Mouse (Mus musculus) liver, embryonic 14 days (tissue): ENCODE data around the gene Atp7b. TPM values are rescaled to one million over a fixed set of nuclear protein-coding genes. Genes with fewer than 3 reads are reported as not detected.

Experiments
- polyA plus RNA-seq: library from polyadenylated mRNA; depleted of rRNA; stranded (reverse); fragments of >200 nt; gene quantifications from 2 replicates; pipeline ENCODE4 v1.2.3, GENCODE M21; 2012; rRNA removed

Gene Atp7b
- 8.5 and 9.9 TPM in 2 replicates for polyA plus RNA-seq

DNA sequence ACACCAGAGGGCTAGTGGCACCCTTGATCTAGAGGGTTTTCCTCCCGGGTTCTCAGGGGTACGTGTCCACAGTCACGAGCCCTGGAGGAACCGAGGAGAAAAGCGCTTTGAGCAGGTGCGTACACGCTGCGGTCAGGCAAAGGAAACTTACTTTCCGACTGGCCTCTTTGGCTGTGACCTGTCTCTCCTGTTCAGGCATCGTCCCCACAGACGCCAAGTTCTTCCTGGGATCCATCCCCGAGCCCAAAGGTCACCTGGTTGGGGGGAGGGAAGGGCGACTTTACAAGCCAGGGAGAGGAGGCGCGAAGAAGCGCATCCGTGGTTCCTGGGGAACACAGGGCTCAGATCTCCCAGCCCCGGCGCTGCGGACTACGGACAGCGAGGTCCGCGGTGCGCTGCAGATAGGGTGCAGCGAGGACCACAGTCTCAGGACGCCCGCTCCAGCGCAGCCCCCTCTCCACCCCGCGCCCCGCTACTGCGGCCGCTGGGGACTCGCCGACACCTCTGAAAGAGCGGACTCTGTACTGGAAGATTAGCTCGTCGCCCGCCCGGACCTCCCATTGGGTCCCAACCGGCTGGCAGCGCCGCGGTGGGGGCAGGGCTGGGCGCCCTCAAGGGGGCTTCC is at the start of gene Atp7b:
Gene Atp7b (minus strand): TSS at position 485 of the 625 bp plus-strand sequence.

DNA sequence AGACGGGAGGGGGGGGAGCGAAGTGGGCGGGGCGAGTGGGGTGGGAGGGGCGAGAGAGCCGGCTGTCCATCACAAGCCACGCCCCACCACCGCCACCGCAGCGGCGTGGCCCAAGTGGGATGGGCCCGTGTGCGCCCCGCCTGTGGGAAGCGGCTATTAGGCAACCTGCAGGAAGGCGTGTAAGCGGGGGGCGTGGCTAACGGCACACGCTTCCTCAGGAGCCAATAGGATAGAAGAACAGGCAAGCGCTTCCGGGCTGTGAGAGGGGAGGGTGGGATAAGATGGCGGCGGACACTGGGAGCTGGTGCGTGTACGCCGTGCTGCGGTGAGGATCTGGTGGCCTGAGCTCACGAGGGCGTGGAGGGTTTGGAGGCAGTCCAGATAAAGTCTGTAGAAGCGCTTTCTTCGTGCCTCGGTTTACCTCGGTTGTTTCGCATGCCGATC is 363 bp upstream of the Atp7b start, which contains the start of gene Alg11:
Gene Alg11 (plus strand): TSS at position 276 of the 444 bp plus-strand sequence.

DNA sequence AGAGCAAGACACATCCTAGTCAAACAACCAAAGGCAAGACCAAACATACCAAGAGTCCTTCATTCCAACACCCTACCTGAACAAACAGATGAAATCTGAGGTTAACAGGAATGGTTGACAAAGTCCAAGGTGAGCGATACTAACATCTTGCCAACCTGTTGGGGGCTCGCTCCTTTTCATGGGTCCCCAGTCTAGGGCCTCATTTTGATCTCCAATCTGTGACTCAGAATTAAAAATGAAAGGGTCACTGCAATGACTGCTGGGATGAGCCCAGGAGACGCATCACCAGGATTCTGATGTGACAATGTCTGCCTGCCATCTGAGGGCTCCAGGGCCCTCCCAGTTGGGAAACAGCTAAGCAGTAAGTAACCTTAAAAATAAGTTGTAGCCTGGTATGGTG is 90.6 kb downstream of the Atp7b start, which contains the start of gene Ccdc70:
Gene Ccdc70 (plus strand): TSS at position 301 of the 400 bp plus-strand sequence.

DNA sequence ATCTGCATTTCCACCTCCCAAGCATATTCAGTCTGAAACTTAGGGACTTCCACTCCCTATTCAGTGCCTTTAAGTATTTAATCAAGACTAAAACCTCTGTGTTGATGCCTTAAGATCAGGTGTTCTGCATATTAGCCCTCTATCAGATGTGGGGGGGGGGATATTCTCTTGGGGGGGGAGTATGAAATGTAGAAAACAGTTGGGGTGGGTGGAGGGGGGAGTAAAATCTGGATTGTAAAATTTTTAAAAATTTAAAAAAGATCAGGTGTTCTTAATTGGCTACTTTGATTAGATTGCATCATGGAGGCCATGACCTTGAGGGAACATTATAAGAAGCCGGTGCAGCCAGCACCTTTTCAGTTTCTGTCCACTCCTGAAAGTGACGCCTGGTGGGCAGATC is 101.7 kb downstream of the Atp7b start, which contains the start of gene Fam90a1a:
Gene Fam90a1a (plus strand): TSS at position 301 of the 400 bp plus-strand sequence.

DNA sequence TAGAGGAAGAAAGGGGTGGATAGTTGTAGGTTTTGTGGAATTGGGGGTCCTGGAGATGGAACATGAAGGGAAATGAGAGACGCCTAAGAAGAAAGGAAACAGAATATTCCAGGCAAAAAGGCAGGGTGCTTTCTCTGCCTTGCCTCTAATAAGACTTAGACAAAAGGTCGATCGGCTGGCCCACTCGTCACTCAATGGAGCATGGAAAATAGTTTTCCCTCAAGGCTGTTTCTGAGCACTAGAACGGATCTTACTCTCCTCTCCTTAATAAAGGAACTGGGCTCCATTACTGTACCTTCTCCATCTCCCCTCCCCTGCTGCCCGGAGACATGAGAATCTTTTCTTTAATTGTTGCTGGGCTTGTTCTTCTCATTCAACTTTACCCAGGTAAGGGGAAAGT is 113.6 kb downstream of the Atp7b start, which contains the start of gene Defb13:
Gene Defb13 (plus strand): TSS at position 301 of the 400 bp plus-strand sequence.

Other genes starting within 250 kb of the Atp7b start
- gene Defb50, start 236.8 kb downstream of the Atp7b start, polyA plus RNA-seq: not detected in 2 replicates
- not detected in 2 replicates for gene Defb2, start 220.4 kb downstream of the Atp7b start, polyA plus RNA-seq
- gene Defb10, start 201.4 kb downstream of the Atp7b start, polyA plus RNA-seq: not detected in 2 replicates
- not detected in 2 replicates for gene Defb9, start 174.9 kb downstream of the Atp7b start, polyA plus RNA-seq
- not detected in 2 replicates for gene Defb11, start 153.9 kb downstream of the Atp7b start, polyA plus RNA-seq
- gene Defb15, start 127.6 kb downstream of the Atp7b start, polyA plus RNA-seq: not detected in 2 replicates
- gene Defb35, start 122.0 kb downstream of the Atp7b start, polyA plus RNA-seq: not detected in 2 replicates
- not detected in 2 replicates for gene Defb13, start 113.5 kb downstream of the Atp7b start, polyA plus RNA-seq
- not detected in 2 replicates for gene Fam90a1a, start 101.6 kb downstream of the Atp7b start, polyA plus RNA-seq
- not detected in 2 replicates for gene Ccdc70, start 90.5 kb downstream of the Atp7b start, polyA plus RNA-seq
- gene Alg11, start 416 bp upstream of the Atp7b start, polyA plus RNA-seq: 3.2 and 3.6 TPM in 2 replicates
- 0.03 TPM in 2 replicates for gene Nek5, start 64.7 kb upstream of the Atp7b start, polyA plus RNA-seq
- 1.9 and 2.2 TPM in 2 replicates for gene Nek3, start 106.1 kb upstream of the Atp7b start, polyA plus RNA-seq
- 23.0 and 23.4 TPM in 2 replicates for gene Ckap2, start 125.5 kb upstream of the Atp7b start, polyA plus RNA-seq
- 5.3 and 6.0 TPM in 2 replicates for gene Vps36, start 132.5 kb upstream of the Atp7b start, polyA plus RNA-seq
- 0.88 and 1.0 TPM in 2 replicates for gene Thsd1, start 167.0 kb upstream of the Atp7b start, polyA plus RNA-seq
- gene Tpte, start 223.1 kb upstream of the Atp7b start, polyA plus RNA-seq: not detected in 2 replicates